Comparison of ENCODE assay signal across 13 mouse cellular contexts in genomic region chr17:84261010-84261409, GRCm38 (mm10).
A peak's percentile ranks its signal among the peaks of the same experiment; 100 is the strongest.
DNase-seq lines count a peak whose midpoint lies in the region; ATAC-seq and TF ChIP-seq lines count a peak whose summit lies in the region.
"Had no signal": no experiment of that assay in that cellular context is flagged by ENCODE, and none has a peak within 500 bp of the region (broad histone marks: within the 10 kb centered on the region; RNA-seq: fewer than 3 reads in every experiment).

No protein-coding gene starts in this region.

- no peak for DNase-seq in hindbrain, embryonic 10.5 days (ENCODE audit: low spot score)
- DNase-seq in midbrain, embryonic 10.5 days (ENCODE audit: low spot score) = no peak
- DNase-seq in midbrain, embryonic 14.5 days = no peak
- DNase-seq in liver, embryonic 14.5 days (ENCODE audit: low read depth in 3 of 3, low spot score in 3 of 3) = no peak
- no peak for DNase-seq in embryo, embryonic 10.5 days (ENCODE audit: low spot score)
- no peak for DNase-seq in thymus, postnatal 14 days
- DNase-seq in layer of hippocampus, postnatal 25 days (ENCODE audit: extremely low spot score in 1 of 2, low spot score in 1 of 2) = no peak
- DNase-seq: adrenal gland, adult 8-10 months; cerebellum, adult 8-10 months; lung, adult 18-20 months had no signal

- TF ChIP-seq EP300 in liver, embryonic 14.5 days (IDR thresholded peaks at IDR 0.05; ENCODE audit: low read depth) = no peak

- no peaks in the 10 kb centered on the region for H3K27me3 ChIP-seq in hindbrain, embryonic 10.5 days (ENCODE audit: insufficient read depth, poor library complexity, severe bottlenecking)
- no peaks in the 10 kb centered on the region for H3K27me3 ChIP-seq in hindbrain, embryonic 13.5 days
- no peaks in the 10 kb centered on the region for H3K27me3 ChIP-seq in midbrain, embryonic 10.5 days (ENCODE audit: low read depth, poor library complexity, severe bottlenecking)
- H3K27me3 ChIP-seq in midbrain, embryonic 14.5 days (ENCODE audit: control insufficient read depth, insufficient read depth, low read length) = no peaks in the 10 kb centered on the region
- no peaks in the 10 kb centered on the region for H3K27me3 ChIP-seq in liver, embryonic 14.5 days (ENCODE audit: control insufficient read depth, insufficient read depth, low read length)
- H3K27me3 ChIP-seq: forebrain, embryonic 13.5 days; heart, embryonic 12.5 days had no signal

- H3K9me3 ChIP-seq in hindbrain, embryonic 10.5 days = no peaks in the 10 kb centered on the region
- H3K9me3 ChIP-seq in hindbrain, embryonic 13.5 days = no peaks in the 10 kb centered on the region
- H3K9me3 ChIP-seq in midbrain, embryonic 10.5 days (replicated peaks) = no peaks in the 10 kb centered on the region
- H3K9me3 ChIP-seq in midbrain, embryonic 14.5 days (ENCODE audit: control insufficient read depth, low read length) = no peaks in the 10 kb centered on the region
- H3K9me3 ChIP-seq in liver, embryonic 14.5 days (ENCODE audit: control insufficient read depth, low read length) = no peaks in the 10 kb centered on the region
- H3K9me3 ChIP-seq: forebrain, embryonic 13.5 days; heart, embryonic 12.5 days had no signal

- H3K27ac ChIP-seq in hindbrain, embryonic 10.5 days = peak overlapping the region; percentile 29; the same call in 1 of the 2 replicates
- H3K27ac ChIP-seq in hindbrain, embryonic 13.5 days = no peak overlapping the region
- H3K27ac ChIP-seq in midbrain, embryonic 10.5 days (replicated peaks) = 0 out of 2 replicates have a peak overlapping the region, but pooled peaks have one; percentile 4
- H3K27ac ChIP-seq in midbrain, embryonic 14.5 days (replicated peaks; ENCODE audit: low read depth, low read length) = no peak overlapping the region
- peak overlapping the region; percentile 21 for H3K27ac ChIP-seq in liver, embryonic 14.5 days
- H3K27ac ChIP-seq: forebrain, embryonic 13.5 days had no signal

- no peak for TF ChIP-seq CTCF in liver, embryonic 14.5 days (IDR thresholded peaks at IDR 0.05; ENCODE audit: low read depth)

- H3K9ac ChIP-seq in hindbrain, embryonic 13.5 days = no peak overlapping the region
- no peak overlapping the region for H3K9ac ChIP-seq in midbrain, embryonic 14.5 days (replicated peaks; ENCODE audit: low read length)
- H3K9ac ChIP-seq in liver, embryonic 14.5 days (replicated peaks) = no peak overlapping the region
- H3K9ac ChIP-seq: forebrain, embryonic 13.5 days; heart, embryonic 12.5 days had no signal

- no peak overlapping the region for H3K4me2 ChIP-seq in hindbrain, embryonic 13.5 days
- no peak overlapping the region for H3K4me2 ChIP-seq in midbrain, embryonic 14.5 days (ENCODE audit: low read length)
- no peak overlapping the region for H3K4me2 ChIP-seq in liver, embryonic 14.5 days (ENCODE audit: low read depth)
- H3K4me2 ChIP-seq: forebrain, embryonic 13.5 days; heart, embryonic 12.5 days had no signal

- no peak overlapping the region for H3K4me3 ChIP-seq in hindbrain, embryonic 10.5 days
- H3K4me3 ChIP-seq in hindbrain, embryonic 13.5 days = no peak overlapping the region
- no peak overlapping the region for H3K4me3 ChIP-seq in midbrain, embryonic 10.5 days
- no peak overlapping the region for H3K4me3 ChIP-seq in midbrain, embryonic 14.5 days (replicated peaks; ENCODE audit: low read depth, low read length)
- H3K4me3 ChIP-seq in liver, embryonic 14.5 days (ENCODE audit: insufficient read depth in 1 of 2, low read depth in 2 of 2, low read length in 2 of 2) = no peak overlapping the region
- H3K4me3 ChIP-seq: forebrain, embryonic 13.5 days; heart, embryonic 12.5 days had no signal

- no peak for ATAC-seq in hindbrain, embryonic 13.5 days (ENCODE audit: low FRiP score)
- ATAC-seq in midbrain, embryonic 14.5 days (ENCODE audit: low FRiP score, low TSS enrichment) = no peak
- ATAC-seq in liver, embryonic 14.5 days (ENCODE audit: insufficient read depth) = peak; percentile 58; the same call in 1 of the 2 replicates
- ATAC-seq: forebrain, embryonic 13.5 days had no signal

- H3K4me1 ChIP-seq in hindbrain, embryonic 10.5 days (replicated peaks) = peaks cover 27% of the 10 kb centered on the region
- peaks cover 26% of the 10 kb centered on the region for H3K4me1 ChIP-seq in hindbrain, embryonic 13.5 days (replicated peaks)
- peaks cover 6% of the 10 kb centered on the region for H3K4me1 ChIP-seq in midbrain, embryonic 10.5 days
- no peaks in the 10 kb centered on the region; the same call in 1 of the 2 replicates for H3K4me1 ChIP-seq in midbrain, embryonic 14.5 days (ENCODE audit: control insufficient read depth, insufficient read depth, low read length)
- H3K4me1 ChIP-seq in liver, embryonic 14.5 days (replicated peaks; ENCODE audit: control insufficient read depth in 2 of 2, insufficient read depth in 2 of 2, low read length in 1 of 2) = peaks cover 34 to 45% of the 10 kb centered on the region in 2 experiments

- no peaks in the 10 kb centered on the region for H3K36me3 ChIP-seq in hindbrain, embryonic 10.5 days
- no peaks in the 10 kb centered on the region for H3K36me3 ChIP-seq in hindbrain, embryonic 13.5 days
- no peaks in the 10 kb centered on the region for H3K36me3 ChIP-seq in midbrain, embryonic 10.5 days
- H3K36me3 ChIP-seq in midbrain, embryonic 14.5 days (ENCODE audit: control insufficient read depth, insufficient read depth, low read length) = no peaks in the 10 kb centered on the region
- no peaks in the 10 kb centered on the region for H3K36me3 ChIP-seq in liver, embryonic 14.5 days (replicated peaks; ENCODE audit: control insufficient read depth, insufficient read depth, low read depth)
- H3K36me3 ChIP-seq: heart, embryonic 12.5 days had no signal

Comparison
In these comparisons a context has a peak if more than half of its experiments do, and no peak if none do; other contexts are left out.
1. H3K27ac ChIP-seq: peak in hindbrain, embryonic 10.5 days (single experiment), midbrain, embryonic 10.5 days (single experiment) and liver, embryonic 14.5 days (single experiment); none in hindbrain, embryonic 13.5 days (single experiment) and midbrain, embryonic 14.5 days (single experiment).